Mouse (Mus musculus): ENCODE measurements around the gene Hmgb3.
"Not testable (repeated sequence)": the region's sequence is repeated elsewhere in the genome, so short reads cannot be mapped to it uniquely, and the experiment has no call there.

Hmgb3 gene

DNA sequence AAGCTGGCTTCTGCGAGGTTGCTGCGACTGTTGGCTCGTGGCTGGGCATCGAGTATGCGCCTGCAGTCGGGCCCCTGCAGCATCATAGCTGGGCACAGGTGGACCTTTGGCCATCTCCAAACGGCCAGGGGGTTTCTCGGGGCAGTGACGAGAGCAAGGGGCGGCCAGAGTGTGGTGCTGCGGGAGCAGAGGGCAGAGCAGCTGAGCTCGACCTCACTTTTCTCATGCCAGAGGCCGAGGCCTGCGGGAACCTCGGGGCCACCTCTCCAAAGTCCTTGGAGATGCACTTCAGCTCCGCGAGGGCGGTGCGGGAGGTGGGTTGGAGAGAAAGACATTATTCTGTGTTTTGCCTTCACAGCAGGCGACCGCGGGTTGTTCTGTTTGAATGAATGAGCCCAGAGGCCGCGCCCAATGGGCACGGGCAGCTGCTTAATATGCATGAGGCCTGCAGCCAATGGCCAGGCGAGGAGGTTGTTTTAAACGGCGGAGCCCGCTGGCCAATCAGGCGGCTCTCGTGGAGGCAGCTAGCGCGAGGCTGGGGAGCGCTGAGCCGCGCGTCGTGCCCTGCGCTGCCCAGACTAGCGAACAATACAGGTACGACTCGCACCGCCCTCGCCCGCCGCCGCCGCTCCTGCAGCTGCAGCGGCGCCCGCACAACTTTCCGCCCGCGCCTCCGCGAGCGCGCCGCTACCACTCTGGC is at the start of gene Hmgb3:
TSS of gene Hmgb3 (plus strand) at position 504 of the 700 bp plus-strand sequence.
- DNase-seq, result peak; percentile 69

DNA sequence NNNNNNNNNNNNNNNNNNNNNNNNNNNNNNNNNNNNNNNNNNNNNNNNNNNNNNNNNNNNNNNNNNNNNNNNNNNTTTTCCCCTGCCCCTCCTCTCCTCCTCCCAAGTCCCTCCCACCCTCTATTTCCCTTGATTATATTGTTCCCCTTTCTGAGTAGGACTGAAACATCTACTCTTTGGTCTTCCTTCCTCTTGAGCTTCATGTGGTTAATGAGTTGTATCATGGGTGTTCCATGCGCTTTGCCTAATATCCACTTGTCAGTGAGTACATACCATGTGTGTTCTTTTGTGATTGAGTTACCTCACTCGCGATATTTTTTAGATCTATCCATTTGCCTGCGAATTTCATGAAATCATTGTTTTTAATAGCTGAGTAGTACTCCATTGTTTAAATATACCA is 49.1 kb upstream of the Hmgb3 start:
- not testable (repeated sequence) for DNase-seq

DNA sequence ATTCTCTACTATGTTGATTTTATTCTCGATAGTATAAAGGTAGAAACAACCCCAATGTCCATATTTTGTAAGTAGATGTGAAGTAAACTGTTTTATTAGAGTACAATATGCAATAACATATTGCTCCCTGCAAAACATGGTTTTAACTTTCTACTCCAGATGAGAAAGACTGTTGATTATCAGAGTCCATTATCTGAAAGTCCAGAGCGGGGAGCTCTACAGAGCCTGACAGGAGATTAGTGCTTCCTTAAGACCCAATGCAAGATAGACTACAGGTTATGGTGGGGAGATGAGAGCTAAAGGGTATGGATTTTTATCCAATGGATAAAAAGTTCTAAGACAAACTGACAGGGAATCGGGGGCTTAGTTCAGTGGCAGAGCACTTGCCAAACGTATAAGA is 36.5 kb upstream of the Hmgb3 start:
- no peak for DNase-seq

DNA sequence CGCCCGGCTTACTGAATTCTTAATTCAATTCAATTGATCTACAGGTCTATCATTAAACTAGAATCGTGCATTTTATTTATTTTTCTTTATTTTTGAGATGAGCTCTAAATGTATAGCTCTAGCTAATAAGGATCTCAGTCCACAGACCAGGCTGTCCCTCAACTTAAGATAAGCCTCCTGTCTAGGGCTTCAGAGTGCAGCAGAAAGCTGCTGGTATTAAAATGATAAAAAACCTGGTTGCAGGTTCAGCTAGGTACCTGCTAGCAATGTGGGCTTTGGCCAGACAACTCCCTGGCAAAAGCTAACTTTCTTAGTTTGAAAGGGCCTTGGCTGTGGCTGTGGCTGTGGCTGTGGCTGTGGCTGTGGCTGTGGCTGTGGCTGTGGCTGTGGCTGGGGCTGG is 32.8 kb upstream of the Hmgb3 start:
- no peak for DNase-seq

DNA sequence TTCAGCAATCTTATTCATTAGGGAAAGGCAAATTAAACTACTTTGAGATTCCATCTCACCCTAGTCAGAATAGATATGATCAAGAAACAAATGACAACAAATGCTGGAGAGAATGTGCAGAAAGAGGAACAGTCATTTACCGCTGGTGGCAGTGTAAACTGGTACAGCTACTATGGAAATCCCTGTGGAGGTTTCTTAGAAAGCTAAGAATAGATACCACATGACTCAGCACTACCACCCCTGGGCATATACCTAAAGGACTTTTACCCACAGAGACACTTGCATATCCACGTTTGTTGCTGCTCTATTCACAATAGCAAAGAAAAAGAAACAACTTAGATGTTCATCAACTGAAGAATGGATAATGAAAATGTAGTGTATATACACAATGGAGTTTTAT is 31.4 kb upstream of the Hmgb3 start:
- DNase-seq, result no peak

DNA sequence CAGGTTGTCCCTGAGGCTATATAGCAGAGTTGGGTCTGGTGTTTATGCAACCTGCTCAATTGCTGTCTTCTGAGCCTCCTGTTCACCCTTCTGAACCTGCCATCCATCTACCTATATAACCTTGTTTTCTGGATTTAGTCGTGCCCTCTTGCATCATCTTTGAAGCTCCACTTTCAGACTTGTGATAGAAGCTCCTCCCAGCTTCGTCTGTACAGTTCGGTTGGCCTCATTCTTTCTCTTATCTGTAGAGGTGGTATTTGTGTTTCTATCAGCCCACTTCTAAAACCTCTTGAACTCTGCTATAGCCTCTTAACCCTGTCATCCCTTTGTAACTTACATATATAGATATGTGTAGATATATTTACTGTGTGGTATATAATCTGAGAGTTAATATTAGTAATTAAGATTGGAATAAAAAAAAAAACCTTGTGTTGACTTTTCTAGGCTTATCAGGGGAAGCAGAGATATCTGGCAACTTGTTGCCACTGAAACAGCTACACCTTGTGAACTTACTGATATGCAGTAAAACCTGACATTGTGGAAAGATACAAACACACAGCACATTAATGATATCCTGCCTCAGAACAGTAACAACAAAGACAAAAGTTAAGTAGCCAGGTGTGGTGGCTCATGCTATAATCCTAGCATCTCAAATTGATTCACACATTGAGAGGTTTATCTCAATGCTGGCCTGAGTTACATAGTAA is 30.0 kb upstream of the Hmgb3 start:
- DNase-seq, result no peak

DNA sequence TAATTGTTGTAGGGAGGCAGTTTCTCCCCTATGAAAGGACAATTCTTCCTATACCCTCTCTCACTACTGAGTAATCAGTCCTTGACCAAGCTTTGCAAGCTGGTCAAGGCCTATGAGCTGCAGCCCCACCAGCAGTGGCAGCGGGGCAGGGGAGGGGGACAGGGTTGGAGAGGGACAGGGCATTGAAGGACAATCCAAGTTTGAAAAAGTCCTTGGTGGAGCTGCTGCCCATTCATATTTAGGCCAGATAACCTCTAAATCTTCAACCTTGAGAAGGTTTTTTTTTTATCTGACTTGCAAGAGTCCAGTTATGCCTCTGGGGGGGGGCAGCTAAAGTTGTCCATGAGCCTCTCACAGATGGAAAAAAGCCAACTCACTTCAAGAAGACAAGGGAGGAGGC is 28.3 kb upstream of the Hmgb3 start:
- no peak for DNase-seq

DNA sequence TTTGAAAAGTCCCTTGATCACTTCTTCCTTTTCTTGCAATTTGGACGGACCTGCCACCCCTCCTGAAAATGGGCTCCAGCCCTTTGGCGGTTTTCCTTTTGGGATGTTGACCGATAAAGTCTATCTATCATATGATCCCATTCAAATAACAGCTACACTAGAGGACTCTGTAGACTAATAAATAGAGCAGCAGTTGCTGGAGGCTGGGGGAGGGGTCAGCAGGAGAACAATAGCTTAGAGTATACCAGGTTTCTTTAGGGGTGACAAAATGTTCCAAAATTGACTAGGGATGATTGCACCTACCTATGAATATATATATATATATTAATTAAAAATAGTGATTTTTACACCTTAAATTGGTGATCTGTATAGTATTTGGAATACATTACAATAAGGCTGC is 27.6 kb upstream of the Hmgb3 start:
- DNase-seq, result no peak

DNA sequence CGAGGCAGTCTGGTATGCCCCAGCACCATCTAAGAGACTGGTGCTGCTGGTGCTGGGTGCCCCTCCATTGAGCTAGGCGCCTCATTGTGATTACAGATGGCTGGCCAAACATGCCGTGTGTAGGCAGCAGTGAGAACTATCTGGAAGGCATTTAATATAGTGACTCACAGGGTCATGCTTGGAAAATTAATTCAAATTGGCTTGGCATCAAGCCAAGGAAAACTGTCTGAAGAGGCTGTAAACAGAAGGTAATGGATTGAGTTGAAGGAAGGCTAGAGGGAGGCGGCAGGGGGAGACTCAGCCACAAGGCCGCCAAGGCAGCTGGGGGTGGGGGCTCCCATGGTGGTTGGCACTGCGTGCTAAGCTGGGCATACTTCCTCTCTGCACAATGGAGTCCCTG is 27.1 kb upstream of the Hmgb3 start:
- no peak for DNase-seq

DNA sequence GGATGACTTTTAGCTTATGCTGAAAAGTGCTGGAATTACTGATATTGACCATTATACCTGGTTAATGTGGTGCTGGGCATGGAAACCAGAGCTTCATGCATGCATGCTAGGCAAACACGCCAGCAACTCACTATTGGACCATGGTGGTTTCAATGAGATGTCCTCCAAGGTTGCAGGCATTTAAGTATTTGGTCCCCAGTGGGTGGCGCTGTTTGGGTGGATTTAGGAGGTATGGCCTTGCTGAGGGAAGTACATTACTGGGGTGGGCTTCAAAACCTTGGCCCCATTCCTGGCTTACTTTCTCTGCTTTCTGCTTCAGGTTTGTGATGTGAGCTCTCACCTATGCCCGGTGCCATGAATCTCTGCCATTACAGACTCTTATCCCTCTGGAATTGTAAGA is 23.1 kb upstream of the Hmgb3 start:
- DNase-seq, result no peak

DNA sequence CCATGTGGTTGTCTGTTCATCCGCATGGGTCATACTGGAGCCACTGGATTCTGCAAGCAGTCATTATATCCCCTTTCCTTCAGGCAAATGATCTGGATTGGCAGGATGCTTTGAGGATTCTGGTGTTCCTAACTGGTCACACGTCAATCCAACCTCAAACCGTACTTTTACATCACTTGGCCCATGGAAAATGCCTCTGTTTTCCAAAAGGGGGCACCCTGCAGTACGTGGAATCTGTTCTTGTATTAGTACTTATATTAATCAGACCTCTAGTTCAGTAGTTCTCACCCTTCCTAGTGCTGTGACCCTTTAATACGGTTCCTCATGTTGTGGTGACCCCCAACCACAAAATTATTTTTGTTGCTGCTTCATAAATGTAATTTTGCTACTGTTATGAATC is 21.6 kb upstream of the Hmgb3 start:
- no peak for DNase-seq

DNA sequence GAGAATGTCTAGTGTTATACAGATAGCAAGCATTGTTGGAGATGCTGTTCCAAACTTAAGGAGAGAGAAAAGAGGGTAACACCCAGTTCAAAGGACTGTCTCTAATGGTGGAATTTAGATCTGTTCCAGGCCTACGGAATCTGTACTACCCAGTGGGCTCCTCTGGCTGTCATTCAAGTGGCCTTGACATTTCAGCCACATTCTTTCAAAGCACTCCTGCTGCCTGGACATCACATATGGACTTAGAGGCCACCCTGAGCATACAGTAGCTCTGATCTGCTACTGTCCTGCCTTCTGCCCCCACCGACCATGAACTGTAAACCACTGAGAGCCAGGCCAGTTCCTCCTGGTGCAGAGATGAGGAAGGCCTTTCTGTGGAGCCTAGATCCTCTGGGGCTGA is 17.9 kb upstream of the Hmgb3 start:
- no peak for DNase-seq

DNA sequence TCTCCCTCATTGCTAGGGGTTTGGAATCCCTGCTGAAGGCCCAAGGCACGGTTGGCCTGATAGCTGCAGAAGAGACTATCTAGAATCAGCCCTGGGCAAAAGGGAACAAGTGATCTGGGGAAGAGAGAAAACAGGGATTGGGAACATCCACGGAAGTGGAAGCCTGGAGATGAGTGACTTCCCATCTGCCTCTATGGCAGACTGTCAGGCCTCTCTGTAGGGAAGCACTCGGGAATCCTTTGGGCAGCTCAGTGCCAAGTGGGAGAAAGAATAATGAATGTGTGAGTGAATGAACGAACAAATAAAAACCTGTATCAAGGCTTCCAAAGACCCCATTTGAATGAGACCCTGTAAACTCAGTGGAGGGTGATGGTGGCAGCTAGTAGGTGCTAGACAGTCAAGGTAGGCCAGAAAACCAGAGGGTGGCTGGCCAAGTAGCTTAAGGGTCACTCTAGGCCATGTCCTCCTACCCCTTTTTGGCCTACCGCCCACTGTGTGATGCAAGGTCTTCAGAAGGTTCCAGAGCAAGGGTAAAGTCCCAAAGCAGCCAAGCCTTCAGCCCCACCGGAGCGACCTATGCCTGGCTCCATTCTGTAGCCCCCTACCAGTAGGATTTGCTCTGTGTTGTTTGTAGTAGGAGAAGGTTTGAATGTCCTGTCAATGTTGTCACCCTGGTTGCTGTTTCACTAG is 14.8 kb upstream of the Hmgb3 start:
- DNase-seq, result no peak

DNA sequence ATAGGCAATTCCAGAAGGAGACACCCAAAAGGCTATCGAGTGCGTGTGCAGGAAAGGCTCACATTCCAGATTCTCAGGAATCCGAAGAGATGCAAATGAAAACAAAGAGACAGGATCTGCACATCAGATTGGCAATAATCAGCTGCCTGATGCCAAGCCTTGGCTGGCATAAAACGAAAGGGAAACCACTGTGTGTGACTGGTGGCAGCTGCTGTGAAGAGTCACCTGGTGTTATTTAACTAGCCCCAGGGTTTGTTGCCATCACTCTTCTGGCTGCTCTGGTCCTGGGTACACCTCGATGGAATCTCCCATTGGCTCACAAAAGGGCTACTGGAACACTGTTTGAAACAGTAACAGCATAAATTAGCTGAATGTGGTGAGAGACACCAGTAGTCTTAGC is 11.0 kb upstream of the Hmgb3 start:
- DNase-seq, result no peak

DNA sequence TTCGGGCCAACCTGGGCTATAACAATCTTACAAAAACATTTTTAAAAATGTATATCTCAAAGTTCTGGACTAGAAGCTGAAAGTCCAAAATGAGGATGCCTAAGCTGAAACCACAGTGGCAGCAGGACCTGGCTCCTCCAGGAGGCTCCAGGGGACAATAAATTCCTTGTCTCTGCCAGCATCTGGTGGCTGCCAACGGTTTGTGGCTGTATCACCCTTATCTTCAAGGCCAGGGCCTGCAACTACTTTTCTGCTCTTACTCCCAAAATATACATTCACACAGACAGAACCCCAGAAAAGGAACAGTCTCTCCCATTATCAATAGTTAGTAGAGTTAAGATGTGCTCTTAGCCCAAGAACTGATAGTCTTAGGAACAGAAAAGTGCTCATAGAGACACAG is 10.6 kb upstream of the Hmgb3 start:
- no peak for DNase-seq

DNA sequence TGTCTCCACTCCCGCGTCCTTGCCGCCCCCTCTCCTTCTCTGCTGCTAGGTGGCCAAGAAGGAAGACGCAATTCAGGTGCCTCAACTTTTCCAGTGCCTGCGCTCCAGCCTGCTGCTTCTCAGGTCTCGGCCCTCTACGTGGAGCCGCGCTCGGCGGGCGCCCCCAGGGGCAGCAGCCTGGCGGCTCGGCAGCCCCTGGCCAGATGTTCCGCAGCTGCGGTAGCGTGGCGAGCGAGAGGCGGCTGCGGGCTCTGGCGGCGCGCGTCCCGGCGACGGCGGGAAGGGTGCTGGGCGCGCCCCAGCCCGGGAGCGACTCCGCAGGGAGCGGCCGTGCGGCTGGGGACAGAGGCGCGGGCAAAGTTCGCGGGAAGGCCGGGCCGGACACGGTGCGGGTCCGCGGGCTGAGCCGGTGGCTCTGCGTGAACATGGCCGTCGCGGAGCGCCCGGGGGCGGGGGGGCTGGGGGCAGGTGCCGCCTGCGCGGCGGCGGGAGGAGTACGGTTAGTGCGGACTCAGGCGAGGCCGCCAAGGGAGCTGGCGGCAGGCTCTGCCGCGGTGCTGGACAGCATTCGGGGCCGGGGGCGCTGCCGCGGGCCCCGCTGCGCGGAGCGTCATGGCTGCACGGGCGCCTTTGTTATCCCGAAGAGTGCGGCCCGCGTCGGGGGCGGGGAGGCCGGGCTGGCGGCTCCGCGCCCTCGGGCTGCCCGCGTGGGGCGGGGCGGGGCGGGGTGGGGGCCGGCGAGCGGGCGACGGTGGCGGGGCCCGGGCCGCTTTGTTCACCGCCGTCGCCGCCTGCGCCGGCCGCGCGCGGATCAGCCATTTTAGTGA is 610 bp downstream of the Hmgb3 start:
- peak; percentile 7 for DNase-seq

DNA sequence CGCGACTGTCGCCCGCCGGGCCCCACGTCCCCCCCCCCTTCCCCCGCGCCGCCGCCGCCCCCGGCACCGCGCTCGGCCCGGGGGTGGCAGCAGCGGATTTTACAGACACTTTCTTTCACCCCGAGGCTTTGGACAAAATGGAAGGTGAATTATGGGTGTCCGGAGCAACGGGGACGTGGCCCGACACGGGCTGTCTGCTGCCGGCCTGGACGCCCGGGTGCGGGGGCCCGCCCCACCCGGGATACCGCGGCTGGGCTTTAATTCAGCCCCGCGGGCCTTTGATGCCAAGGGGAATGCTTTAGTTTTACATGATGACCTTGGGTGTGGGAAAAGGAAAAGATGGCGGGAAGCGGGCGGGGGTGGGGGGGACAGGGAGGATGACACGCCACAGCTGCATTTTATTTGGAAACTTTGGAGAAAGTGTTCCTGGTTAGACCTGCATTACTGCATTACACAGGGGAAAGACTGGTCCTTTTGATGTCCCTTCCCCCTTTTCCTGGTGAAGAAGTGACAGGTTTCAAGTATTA is 1.3 kb downstream of the Hmgb3 start:
- no peak for DNase-seq

DNA sequence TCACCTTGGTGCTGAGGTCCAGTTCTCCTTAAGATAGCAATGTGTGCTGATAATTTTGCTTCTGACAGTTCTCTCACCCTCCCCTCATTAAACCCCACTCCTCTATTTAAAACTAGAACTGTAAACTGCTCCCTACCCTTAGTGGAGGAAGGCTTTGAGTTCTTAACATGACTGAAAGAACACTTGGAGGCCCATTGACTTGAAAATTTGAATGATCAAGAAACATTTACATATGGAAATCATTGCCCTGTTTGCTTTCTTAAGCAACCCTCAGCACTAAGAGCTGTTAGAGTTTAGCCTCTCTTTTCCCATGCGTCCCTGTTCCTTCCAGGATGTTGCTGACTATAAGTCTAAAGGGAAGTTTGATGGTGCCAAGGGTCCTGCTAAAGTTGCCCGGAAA is 3.6 kb downstream of the Hmgb3 start:
- DNase-seq, result no peak

DNA sequence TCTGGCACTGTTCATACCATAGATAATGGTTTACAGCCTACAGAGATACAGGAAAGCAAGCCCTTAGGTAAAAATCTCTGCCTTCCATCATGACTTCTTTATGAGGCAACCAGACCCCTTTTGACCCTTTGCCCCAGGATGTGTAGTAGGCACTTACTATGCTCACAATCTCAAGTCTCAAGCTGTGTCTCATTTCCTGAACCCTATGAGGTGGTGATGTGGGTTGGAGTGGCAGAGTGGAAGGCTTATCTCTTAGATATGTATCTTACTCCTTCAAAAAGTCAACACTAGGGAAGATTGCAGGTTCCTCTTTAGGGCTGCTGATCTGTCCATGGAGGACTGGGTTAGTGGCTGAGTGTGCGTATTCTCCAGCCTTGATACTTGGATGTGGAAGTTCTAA is 5.1 kb downstream of the Hmgb3 start:
- DNase-seq, result no peak

DNA sequence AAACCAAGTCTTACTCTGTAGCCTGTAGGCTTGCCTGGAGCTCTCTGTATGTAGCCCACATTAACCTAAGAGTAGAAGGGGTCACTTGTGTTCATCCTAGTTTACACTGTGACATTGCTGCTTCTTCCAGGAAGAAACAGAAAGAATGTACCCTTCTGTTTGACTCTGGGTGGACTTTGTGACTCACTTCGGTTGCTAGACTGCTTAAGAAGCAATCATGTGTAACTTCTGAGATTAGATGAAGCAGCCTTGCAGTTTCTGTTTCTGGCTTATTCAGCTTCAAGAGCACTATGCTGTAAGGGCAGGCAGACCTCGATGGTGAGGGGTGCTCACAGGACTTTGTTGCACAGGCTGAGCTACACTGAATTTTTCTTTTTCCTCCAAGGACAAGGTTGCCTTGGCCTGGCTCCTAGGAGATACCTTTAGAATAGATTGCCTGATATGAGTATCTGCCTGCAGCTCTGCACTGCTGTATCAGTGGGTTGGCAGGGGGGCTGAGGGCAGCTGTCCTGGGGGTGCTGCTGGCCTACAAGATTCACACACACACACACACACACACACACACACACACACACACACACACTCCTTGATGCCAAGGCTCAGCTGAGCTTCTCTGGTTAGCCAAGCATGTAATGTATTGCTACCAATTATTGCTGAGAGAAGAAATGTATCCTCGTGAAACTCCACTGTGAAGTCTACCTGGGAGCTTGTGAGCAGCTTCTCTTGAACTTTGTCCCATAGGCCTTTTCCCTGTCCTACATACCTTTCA is 17.6 kb downstream of the Hmgb3 start:
- DNase-seq, result no peak

DNA sequence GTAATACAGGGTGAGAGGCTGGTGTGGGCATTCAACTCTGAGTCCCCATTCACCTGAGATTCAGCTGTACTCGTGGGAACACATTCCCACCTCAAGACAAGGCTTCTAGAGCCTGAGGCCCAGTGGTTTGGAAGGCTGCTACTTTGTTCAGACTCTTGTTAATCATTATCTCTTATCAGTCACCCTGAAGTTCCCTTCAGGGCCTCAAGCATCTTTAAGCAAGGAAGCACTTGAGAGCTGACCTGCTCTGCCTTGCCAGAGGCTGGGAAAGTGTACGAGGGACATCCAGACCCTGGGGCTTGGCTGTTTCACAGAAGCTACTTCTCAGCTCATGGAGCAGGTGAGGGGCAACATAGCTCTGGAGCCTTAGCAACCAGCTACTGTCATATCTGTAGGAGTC is 19.8 kb downstream of the Hmgb3 start:
- no peak for DNase-seq

DNA sequence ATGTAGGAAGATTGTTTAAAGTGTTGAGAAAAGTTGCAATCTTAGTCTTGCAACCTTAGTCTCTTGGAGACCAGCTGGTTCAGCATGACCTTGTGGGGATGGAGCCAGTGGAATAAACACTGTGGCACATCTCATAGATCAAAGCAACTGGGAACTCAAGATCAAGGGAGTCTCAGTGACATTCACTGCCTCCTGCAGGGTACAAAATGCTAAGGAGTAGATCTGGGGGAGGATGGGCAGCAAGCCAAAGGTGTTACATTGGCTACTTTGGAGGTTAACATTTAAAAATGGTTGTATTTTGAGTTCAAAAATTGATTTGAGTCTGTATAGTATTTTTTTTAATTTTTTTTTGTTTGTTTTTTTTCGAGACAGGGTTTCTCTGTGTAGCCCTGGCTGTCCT is 33.5 kb downstream of the Hmgb3 start:
- no peak for DNase-seq
